Mouse (Mus musculus): ENCODE measurements around the gene Gm17660.

Gm17660 gene

GRCm38 (mm10) chr5:104101678-104102531 lies 24.5 kb upstream of the Gm17660 start:
- TF ChIP-seq GATA4 (IDR thresholded peaks at IDR 0.05; ENCODE audit: insufficient replicate concordance, low read length) = no peak

GRCm38 (mm10) chr5:104096078-104096938 lies 18.9 kb upstream of the Gm17660 start:
- no peak for TF ChIP-seq GATA4 (IDR thresholded peaks at IDR 0.05; ENCODE audit: insufficient replicate concordance, low read length)

- TF ChIP-seq GATA4 (IDR thresholded peaks at IDR 0.05; ENCODE audit: insufficient replicate concordance, low read length) = no peak
These were observed 18.1 kb upstream of the Gm17660 start for GRCm38 (mm10) chr5:104095416-104096077.

- no peak for TF ChIP-seq GATA4 (IDR thresholded peaks at IDR 0.05; ENCODE audit: insufficient replicate concordance, low read length)
These were observed 12.3 kb upstream of the Gm17660 start for GRCm38 (mm10) chr5:104089751-104090150.

- TF ChIP-seq GATA4 (IDR thresholded peaks at IDR 0.05; ENCODE audit: insufficient replicate concordance, low read length) = no peak
These were observed 8.0 kb upstream of the Gm17660 start for GRCm38 (mm10) chr5:104085366-104085765.

- no peak for TF ChIP-seq GATA4 (IDR thresholded peaks at IDR 0.05; ENCODE audit: insufficient replicate concordance, low read length)
These were observed 3.3 kb upstream of the Gm17660 start for GRCm38 (mm10) chr5:104080736-104081135.

GRCm38 (mm10) chr5:104076361-104076760 lies 1.0 kb downstream of the Gm17660 start:
- TF ChIP-seq GATA4 (IDR thresholded peaks at IDR 0.05; ENCODE audit: insufficient replicate concordance, low read length) = no peak

- no peak for TF ChIP-seq GATA4 (IDR thresholded peaks at IDR 0.05; ENCODE audit: insufficient replicate concordance, low read length)
These were observed 3.0 kb downstream of the Gm17660 start for GRCm38 (mm10) chr5:104074388-104074787.

- TF ChIP-seq GATA4 (IDR thresholded peaks at IDR 0.05; ENCODE audit: insufficient replicate concordance, low read length) = no peak
These were observed 3.8 kb downstream of the Gm17660 start for GRCm38 (mm10) chr5:104073602-104074001.

GRCm38 (mm10) chr5:104072272-104072886 lies 5.0 kb downstream of the Gm17660 start:
- no peak for TF ChIP-seq GATA4 (IDR thresholded peaks at IDR 0.05; ENCODE audit: insufficient replicate concordance, low read length)

GRCm38 (mm10) chr5:104071048-104071447 lies 6.4 kb downstream of the Gm17660 start:
- TF ChIP-seq GATA4 (IDR thresholded peaks at IDR 0.05; ENCODE audit: insufficient replicate concordance, low read length) = no peak

GRCm38 (mm10) chr5:104068751-104069150 lies 8.7 kb downstream of the Gm17660 start:
- no peak for TF ChIP-seq GATA4 (IDR thresholded peaks at IDR 0.05; ENCODE audit: insufficient replicate concordance, low read length)

GRCm38 (mm10) chr5:104062773-104063551 lies 14.4 kb downstream of the Gm17660 start:
- no peak for TF ChIP-seq GATA4 (IDR thresholded peaks at IDR 0.05; ENCODE audit: insufficient replicate concordance, low read length)
